Mouse (Mus musculus): ENCODE measurements around the gene Dpm2.

Gene Dpm2

GRCm38 (mm10) chr2:32546951-32547350, 23.7 kb upstream of the Dpm2 start:
- no peak for DNase-seq (ENCODE audit: low spot score in 2 of 2)

- no peak for DNase-seq (ENCODE audit: low spot score in 2 of 2)
These were observed 23.3 kb upstream of the Dpm2 start for GRCm38 (mm10) chr2:32547380-32547779.

GRCm38 (mm10) chr2:32547964-32548739, 22.5 kb upstream of the Dpm2 start:
- peak; percentile 63 to 64 for DNase-seq (ENCODE audit: low spot score in 2 of 2)

- DNase-seq (ENCODE audit: low spot score in 2 of 2), result no peak
These were observed 21.5 kb upstream of the Dpm2 start for GRCm38 (mm10) chr2:32549171-32549570.

- peak; percentile 82 to 86 for DNase-seq (ENCODE audit: low spot score in 2 of 2)
These were observed 20.9 kb upstream of the Dpm2 start for GRCm38 (mm10) chr2:32549764-32550163.

- DNase-seq (ENCODE audit: low spot score in 2 of 2), result no peak
These were observed 19.4 kb upstream of the Dpm2 start for GRCm38 (mm10) chr2:32551236-32551635.

GRCm38 (mm10) chr2:32553592-32554148, 17.0 kb upstream of the Dpm2 start:
- no peak for DNase-seq (ENCODE audit: low spot score in 2 of 2)

GRCm38 (mm10) chr2:32555484-32555883, 15.2 kb upstream of the Dpm2 start:
- no peak for DNase-seq (ENCODE audit: low spot score in 2 of 2)

- no peak for DNase-seq (ENCODE audit: low spot score in 2 of 2)
These were observed 14.6 kb upstream of the Dpm2 start for GRCm38 (mm10) chr2:32556019-32556418.

GRCm38 (mm10) chr2:32559570-32559969, 11.1 kb upstream of the Dpm2 start:
- DNase-seq (ENCODE audit: low spot score in 2 of 2), result no peak

GRCm38 (mm10) chr2:32566536-32567063, 4.1 kb upstream of the Dpm2 start:
- DNase-seq (ENCODE audit: low spot score in 2 of 2), result peak; percentile 59 to 75

GRCm38 (mm10) chr2:32568149-32568548, 2.5 kb upstream of the Dpm2 start:
- no peak for DNase-seq (ENCODE audit: low spot score in 2 of 2)

- no peak for DNase-seq (ENCODE audit: low spot score in 2 of 2)
These were observed 1.7 kb upstream of the Dpm2 start for GRCm38 (mm10) chr2:32568941-32569340.

GRCm38 (mm10) chr2:32572196-32572595, 1.5 kb downstream of the Dpm2 start:
- no peak for DNase-seq (ENCODE audit: low spot score in 2 of 2)

- no peak for DNase-seq (ENCODE audit: low spot score in 2 of 2)
These were observed 3.8 kb downstream of the Dpm2 start, which contains the start of gene Pip5kl1 for GRCm38 (mm10) chr2:32574497-32574896. Gene Pip5kl1, plus strand, starts transcription at chr2:32574797.

GRCm38 (mm10) chr2:32574901-32575585, 4.4 kb downstream of the Dpm2 start:
- DNase-seq (ENCODE audit: low spot score in 2 of 2), result no peak

- DNase-seq (ENCODE audit: low spot score in 2 of 2), result no peak
These were observed 5.0 kb downstream of the Dpm2 start, which contains the start of gene 9430097D07Rik for GRCm38 (mm10) chr2:32575586-32576160. Gene 9430097D07Rik, minus strand, starts transcription at chr2:32575684.

GRCm38 (mm10) chr2:32576532-32576931, 5.9 kb downstream of the Dpm2 start:
- DNase-seq (ENCODE audit: low spot score in 2 of 2), result no peak

- DNase-seq (ENCODE audit: low spot score in 2 of 2), result no peak
These were observed 7.7 kb downstream of the Dpm2 start for GRCm38 (mm10) chr2:32578146-32579046.

GRCm38 (mm10) chr2:32581450-32582095, 10.9 kb downstream of the Dpm2 start:
- no peak for DNase-seq (ENCODE audit: low spot score in 2 of 2)
